Mouse (Mus musculus) E14TG2a.4 (cell line): ENCODE results near the gene Zfp652.

ENCODE experiments used
- CTCF ChIP-seq: conservative IDR thresholded peaks from 2 replicates; pipeline ENCODE4 v1.5.1; 2014; ENCODE audit warnings: low read length
- NANOG ChIP-seq: IDR thresholded peaks from 2 replicates; pipeline ENCODE4 v1.6.1; 2014; ENCODE audit warnings: borderline replicate concordance, low read length, mixed read lengths

GRCm38 (mm10) chr11:95700778-95701739 is 11.4 kb upstream of the Zfp652 start:
- TF ChIP-seq CTCF: no peak
- no peak for TF ChIP-seq NANOG
